Mouse (Mus musculus): Measurements from ENCODE around the gene Vstm2b.

Gene Vstm2b

GRCm38 (mm10) chr7:40928391-40928790 is 30.3 kb downstream of the Vstm2b start:
- TF ChIP-seq GATA4 (IDR thresholded peaks at IDR 0.05; ENCODE audit: insufficient replicate concordance, low read length), result no peak

DNA sequence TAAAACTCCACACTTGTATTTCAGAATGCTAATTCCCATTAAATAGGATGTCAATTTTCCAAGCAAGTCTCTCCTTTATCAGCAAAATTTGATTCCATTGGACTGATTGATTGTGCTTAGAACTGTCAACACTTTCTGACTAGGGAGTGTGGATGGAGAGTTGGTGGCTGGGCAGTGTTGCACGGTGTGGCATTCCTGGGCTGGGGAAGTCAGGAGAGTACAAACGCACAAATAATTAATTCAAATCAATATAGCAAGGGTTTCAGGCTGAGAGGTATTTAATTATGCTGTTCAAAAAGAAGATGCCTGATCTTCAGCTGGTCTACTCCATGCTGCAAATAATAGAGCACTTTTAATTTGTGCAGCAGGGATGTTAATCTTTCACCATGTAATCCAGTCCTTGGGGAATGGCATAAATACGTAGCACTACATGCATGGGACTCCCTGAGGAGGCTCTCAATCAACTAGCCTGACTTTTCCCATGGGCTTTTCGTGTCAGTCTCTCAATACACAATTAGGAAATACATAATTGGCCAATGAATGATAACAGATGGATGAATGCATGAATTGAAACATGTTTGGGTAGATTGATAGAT is 38.6 kb downstream of the Vstm2b start:
- TF ChIP-seq GATA4 (IDR thresholded peaks at IDR 0.05; ENCODE audit: insufficient replicate concordance, low read length), result no peak

GRCm38 (mm10) chr7:40939371-40939770 is 41.2 kb downstream of the Vstm2b start:
- TF ChIP-seq GATA4 (IDR thresholded peaks at IDR 0.05; ENCODE audit: insufficient replicate concordance, low read length), result no peak

DNA sequence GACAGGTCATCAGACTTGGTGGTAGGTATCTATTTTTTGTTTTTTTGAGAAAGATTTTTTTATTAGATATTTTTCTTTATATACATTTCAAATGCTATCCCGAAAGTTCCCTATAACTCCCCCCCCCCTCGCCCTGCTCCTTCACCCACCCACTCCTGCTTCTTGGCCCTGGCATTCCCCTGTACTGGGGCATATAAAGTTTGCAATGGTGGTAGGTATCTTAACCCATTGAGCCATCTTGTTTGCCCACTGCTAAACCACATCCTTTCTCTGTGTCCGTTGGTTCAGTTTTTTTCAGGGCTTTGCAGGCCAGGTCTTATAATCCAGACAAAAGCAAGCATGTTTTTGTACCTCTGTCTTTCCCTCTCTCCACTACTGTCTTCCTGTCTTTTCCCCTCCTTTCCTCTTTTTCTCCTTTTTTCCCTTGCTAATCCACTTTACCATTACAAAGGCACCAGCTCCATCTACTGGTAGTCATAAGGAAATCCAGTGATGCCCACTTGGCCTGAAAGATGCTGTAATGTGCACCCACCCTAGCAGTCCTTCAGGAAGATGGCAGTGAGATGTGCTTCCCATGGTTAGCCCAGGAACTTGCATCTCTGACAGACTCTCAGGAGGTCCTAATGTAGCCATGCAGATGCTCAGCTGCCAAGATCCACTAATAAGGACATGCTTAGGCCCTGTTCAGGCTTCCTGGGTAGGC is 44.3 kb downstream of the Vstm2b start:
- no peak for TF ChIP-seq GATA4 (IDR thresholded peaks at IDR 0.05; ENCODE audit: insufficient replicate concordance, low read length)
